Mouse (Mus musculus) heart, adult 18-20 months (tissue): ENCODE results near the gene Spin2-ps6. TPM values are rescaled to one million over a fixed set of nuclear protein-coding genes. Genes with fewer than 3 reads are reported as not detected.
"Not testable (repeated sequence)": the region's sequence is repeated elsewhere in the genome, so short reads cannot be mapped to it uniquely, and the experiment has no call there.

Experiments
- DNase-seq, 2 experiments: peaks; one replicate each; pipeline ENCODE4 v3.0.0; 2021 to 2022; ENCODE audit warnings: mixed read lengths in 1 of 2
- long read RNA-seq, 2 experiments: library from polyadenylated mRNA; stranded (forward); transcript quantifications; one replicate each; pipeline ENCODE4 v2.0.0; 2021
- total RNA-seq, 2 experiments: library from RNA; stranded (reverse); gene quantifications; 2 replicates each; pipeline ENCODE4 v1.2.3; 2021

Gene Spin2-ps6
- not detected for total RNA-seq
- long read RNA-seq, experiment 1: 0 reads
- long read RNA-seq, experiment 2: 0 reads

DNA sequence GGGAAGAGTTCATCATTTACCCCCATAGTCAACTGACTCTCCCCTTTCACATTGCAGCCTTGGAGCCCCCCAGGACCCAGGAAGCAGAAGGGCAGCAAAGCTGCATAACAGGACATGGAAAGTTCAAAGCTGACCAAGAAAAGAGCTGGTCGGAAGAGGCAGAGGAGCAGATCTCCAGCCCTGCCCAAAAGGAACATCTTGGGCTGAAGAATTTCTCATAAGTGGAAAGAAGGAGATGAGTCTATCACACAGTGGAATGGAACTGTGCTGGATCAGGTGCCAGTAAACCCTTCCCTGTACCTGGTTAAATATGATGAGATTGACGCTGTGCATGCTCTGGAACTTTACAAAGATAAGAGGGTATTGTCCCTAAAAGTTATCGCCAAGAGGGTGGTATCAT, at the start of gene Spin2-ps6:
Spin2-ps6 (plus strand) TSS at position 301 of the 400 bp plus-strand sequence.
- DNase-seq: not testable (repeated sequence)

Other genes with a start within 250 kb of the Spin2-ps6 start
- gene Btbd35f12, start 78.5 kb downstream of the Spin2-ps6 start, total RNA-seq: not detected